Mouse (Mus musculus): ENCODE measurements around the gene Cmah. TPM values are rescaled to one million over a fixed set of nuclear protein-coding genes. Genes with fewer than 3 reads are reported as not detected.
A peak's percentile ranks its signal among the peaks of the same experiment; 100 is the strongest.

The Cmah gene
- polyA plus RNA-seq, 1 experiment from 2014 or later, result 0.37 TPM

DNA sequence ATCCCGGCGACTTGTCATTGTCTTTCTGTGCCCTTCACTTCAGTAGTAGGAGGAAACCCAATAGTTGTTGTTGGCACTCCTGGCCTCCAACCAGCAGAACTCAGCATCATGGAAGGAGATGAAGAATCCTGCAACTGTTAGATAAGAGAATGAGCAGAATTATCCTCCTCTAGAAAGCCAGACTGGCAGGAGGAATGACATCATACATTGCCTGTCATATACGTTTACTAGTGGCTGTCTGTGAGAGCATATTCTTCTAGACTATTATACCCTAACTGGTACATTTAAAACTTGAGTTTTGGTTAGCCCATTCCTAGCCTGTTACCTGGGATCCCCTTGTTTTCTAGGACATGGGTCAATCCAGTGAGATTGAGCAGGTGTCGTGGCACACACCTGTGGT, 9.6 kb downstream of the Cmah start:
- ATAC-seq (ENCODE audit: low FRiP score) (no peak), DNase-seq (ENCODE audit: low spot score, missing footprints) (no peak)
- Histone ChIP-seq H3K9me3 (ENCODE audit: control insufficient read depth, low read length) (no peaks in the 10 kb centered on the region), H3K27me3 (ENCODE audit: control insufficient read depth, insufficient read depth, low read length) (no peaks in the 10 kb centered on the region), H3K9ac (ENCODE audit: low read length) (no peak overlapping the region), H3K27ac (ENCODE audit: low read depth, low read length) (no peak overlapping the region), H3K36me3 (ENCODE audit: control insufficient read depth, insufficient read depth, low read length) (no peaks in the 10 kb centered on the region), H3K4me1 (ENCODE audit: control insufficient read depth, insufficient read depth, low read length) (no peaks in the 10 kb centered on the region), H3K4me2 (no peak overlapping the region), H3K4me3 (ENCODE audit: low read depth, low read length) (no peak overlapping the region)
- 79% methylated on average over 4 of the region's 4 CpGs for WGBS

DNA sequence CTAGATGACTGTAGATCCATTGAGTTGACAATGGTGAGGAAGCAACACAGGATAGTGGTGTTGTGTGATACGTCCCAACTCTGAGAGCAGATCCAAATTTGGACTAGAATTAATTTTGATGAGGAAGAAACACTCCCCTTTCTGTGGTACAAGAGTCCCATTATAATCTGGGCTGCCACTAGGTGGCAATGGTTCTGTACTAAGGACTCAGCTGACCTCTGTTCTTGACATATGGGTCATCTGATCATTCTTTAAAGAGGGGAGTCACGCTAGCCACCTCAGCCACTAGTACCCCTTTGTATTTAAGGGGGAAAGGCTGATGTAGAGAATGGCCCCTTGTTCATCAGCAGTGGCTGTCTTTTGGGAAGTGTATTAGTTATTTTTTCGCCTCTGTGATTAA, 10.7 kb downstream of the Cmah start:
- peak; percentile 84 for DNase-seq (ENCODE audit: low spot score, missing footprints)
- 47% methylated on average over 3 of the region's 3 CpGs for WGBS
- no peaks in the 10 kb centered on the region for H3K4me1 ChIP-seq (ENCODE audit: control insufficient read depth, insufficient read depth, low read length)
- H3K36me3 ChIP-seq (ENCODE audit: control insufficient read depth, insufficient read depth, low read length), result no peaks in the 10 kb centered on the region
- no peak for ATAC-seq (ENCODE audit: low FRiP score)
- no peaks in the 10 kb centered on the region for H3K9me3 ChIP-seq (ENCODE audit: control insufficient read depth, low read length)
- H3K4me3 ChIP-seq (ENCODE audit: low read depth, low read length), result no peak overlapping the region
- H3K9ac ChIP-seq (ENCODE audit: low read length), result no peak overlapping the region
- no peak overlapping the region for H3K27ac ChIP-seq (ENCODE audit: low read depth, low read length)
- H3K4me2 ChIP-seq, result no peak overlapping the region
- no peaks in the 10 kb centered on the region for H3K27me3 ChIP-seq (ENCODE audit: control insufficient read depth, insufficient read depth, low read length)

DNA sequence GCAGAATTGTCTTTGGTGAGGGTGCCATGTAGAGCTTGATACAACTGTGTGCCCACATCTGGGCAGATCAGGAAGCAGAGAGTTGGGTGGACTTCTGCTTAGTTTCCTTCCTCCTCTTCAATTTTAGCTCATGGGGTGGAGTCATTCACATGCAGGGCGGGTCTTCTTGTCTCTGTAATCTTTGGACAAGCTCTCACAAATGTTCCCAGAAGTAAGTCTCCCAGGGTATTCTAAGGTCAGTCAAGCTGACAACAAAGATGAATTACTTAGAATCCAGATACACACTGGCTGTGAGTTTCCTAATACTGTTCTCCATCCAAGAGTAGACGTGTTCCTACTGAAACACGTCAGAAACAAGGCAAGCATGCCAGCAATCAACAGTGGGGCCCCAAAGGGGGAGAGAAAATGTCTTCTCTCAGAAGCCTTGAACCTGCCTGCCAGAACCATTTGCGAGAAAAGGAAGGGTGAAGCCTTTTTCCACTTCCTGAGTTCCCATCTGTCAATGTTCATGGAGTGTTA, 11.2 kb downstream of the Cmah start:
- DNase-seq (ENCODE audit: low spot score, missing footprints) (no peak), ATAC-seq (ENCODE audit: low FRiP score) (no peak)
- no peaks in the 10 kb centered on the region for H3K36me3 ChIP-seq (ENCODE audit: control insufficient read depth, insufficient read depth, low read length)
- H3K9ac ChIP-seq (ENCODE audit: low read length), result no peak overlapping the region
- no peak overlapping the region for H3K4me2 ChIP-seq
- H3K27ac ChIP-seq (ENCODE audit: low read depth, low read length), result no peak overlapping the region
- no peak overlapping the region for H3K4me3 ChIP-seq (ENCODE audit: low read depth, low read length)
- no peaks in the 10 kb centered on the region for H3K4me1 ChIP-seq (ENCODE audit: control insufficient read depth, insufficient read depth, low read length)
- no peaks in the 10 kb centered on the region for H3K27me3 ChIP-seq (ENCODE audit: control insufficient read depth, insufficient read depth, low read length)
- no peaks in the 10 kb centered on the region for H3K9me3 ChIP-seq (ENCODE audit: control insufficient read depth, low read length)
- 86% methylated on average over 4 of the region's 4 CpGs for WGBS

GRCm38 (mm10) chr13:24339907-24340306, 12.7 kb downstream of the Cmah start:
- DNase-seq (ENCODE audit: low spot score, missing footprints) (no peak), ATAC-seq (ENCODE audit: low FRiP score) (no peak)
- Histone ChIP-seq H3K4me2 (no peak overlapping the region), H3K4me3 (ENCODE audit: low read depth, low read length) (no peak overlapping the region), H3K4me1 (ENCODE audit: control insufficient read depth, insufficient read depth, low read length) (no peaks in the 10 kb centered on the region), H3K9ac (ENCODE audit: low read length) (no peak overlapping the region), H3K36me3 (ENCODE audit: control insufficient read depth, insufficient read depth, low read length) (no peaks in the 10 kb centered on the region), H3K9me3 (ENCODE audit: control insufficient read depth, low read length) (no peaks in the 10 kb centered on the region), H3K27me3 (ENCODE audit: control insufficient read depth, insufficient read depth, low read length) (no peaks in the 10 kb centered on the region), H3K27ac (ENCODE audit: low read depth, low read length) (no peak overlapping the region)

- Histone ChIP-seq H3K9ac (ENCODE audit: low read length) (no peak overlapping the region), H3K27me3 (ENCODE audit: control insufficient read depth, insufficient read depth, low read length) (no peaks in the 10 kb centered on the region), H3K9me3 (ENCODE audit: control insufficient read depth, low read length) (no peaks in the 10 kb centered on the region), H3K36me3 (ENCODE audit: control insufficient read depth, insufficient read depth, low read length) (no peaks in the 10 kb centered on the region), H3K4me2 (no peak overlapping the region), H3K27ac (ENCODE audit: low read depth, low read length) (no peak overlapping the region), H3K4me1 (ENCODE audit: control insufficient read depth, insufficient read depth, low read length) (no peaks in the 10 kb centered on the region), H3K4me3 (ENCODE audit: low read depth, low read length) (no peak overlapping the region)
- DNase-seq (ENCODE audit: low spot score, missing footprints), result no peak
- WGBS, result 91% methylated on average over 6 of the region's 6 CpGs
- no peak for ATAC-seq (ENCODE audit: low FRiP score)
These were observed 13.3 kb downstream of the Cmah start for GRCm38 (mm10) chr13:24340462-24340861.

- WGBS, result 86% methylated on average over 4 of the region's 4 CpGs
- no peaks in the 10 kb centered on the region for H3K4me1 ChIP-seq (ENCODE audit: control insufficient read depth, insufficient read depth, low read length)
- no peaks in the 10 kb centered on the region for H3K36me3 ChIP-seq (ENCODE audit: control insufficient read depth, insufficient read depth, low read length)
- no peaks in the 10 kb centered on the region for H3K27me3 ChIP-seq (ENCODE audit: control insufficient read depth, insufficient read depth, low read length)
- no peak overlapping the region for H3K4me3 ChIP-seq (ENCODE audit: low read depth, low read length)
- ATAC-seq (ENCODE audit: low FRiP score) (no peak), DNase-seq (ENCODE audit: low spot score, missing footprints) (no peak)
- H3K27ac ChIP-seq (ENCODE audit: low read depth, low read length), result no peak overlapping the region
- no peaks in the 10 kb centered on the region for H3K9me3 ChIP-seq (ENCODE audit: control insufficient read depth, low read length)
- H3K4me2 ChIP-seq, result no peak overlapping the region
- no peak overlapping the region for H3K9ac ChIP-seq (ENCODE audit: low read length)
These were observed 14.9 kb downstream of the Cmah start for GRCm38 (mm10) chr13:24342091-24342490.

DNA sequence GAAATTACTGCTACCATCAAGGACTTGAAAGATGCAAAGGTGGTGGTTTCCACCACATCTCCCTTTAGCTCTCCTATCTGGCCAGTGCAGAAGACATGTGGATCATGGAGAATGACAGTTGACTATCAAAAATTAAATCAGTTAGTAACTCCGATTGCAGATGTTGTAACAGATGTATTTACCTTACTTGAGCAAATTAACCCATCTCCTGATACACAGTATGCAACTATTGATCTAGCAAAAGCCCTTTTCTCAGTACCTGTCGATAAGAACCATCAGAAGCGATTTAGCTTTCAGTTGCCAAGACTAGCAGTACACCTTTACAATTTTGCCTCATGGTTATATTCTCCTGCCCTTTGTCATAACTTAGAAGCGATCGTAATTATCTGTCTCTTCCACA, 25.8 kb downstream of the Cmah start:
- H3K4me1 ChIP-seq (ENCODE audit: control insufficient read depth, insufficient read depth, low read length), result no peaks in the 10 kb centered on the region
- DNase-seq (ENCODE audit: low spot score, missing footprints) (peak; percentile 28), ATAC-seq (ENCODE audit: low FRiP score) (no peak)
- H3K27ac ChIP-seq (ENCODE audit: low read depth, low read length), result no peak overlapping the region
- H3K27me3 ChIP-seq (ENCODE audit: control insufficient read depth, insufficient read depth, low read length), result no peaks in the 10 kb centered on the region
- 90% methylated on average over 5 of the region's 5 CpGs for WGBS
- H3K36me3 ChIP-seq (ENCODE audit: control insufficient read depth, insufficient read depth, low read length), result no peaks in the 10 kb centered on the region
- H3K9me3 ChIP-seq (ENCODE audit: control insufficient read depth, low read length), result no peaks in the 10 kb centered on the region
- no peak overlapping the region for H3K9ac ChIP-seq (ENCODE audit: low read length)
- no peak overlapping the region for H3K4me2 ChIP-seq
- H3K4me3 ChIP-seq (ENCODE audit: low read depth, low read length), result no peak overlapping the region

GRCm38 (mm10) chr13:24354751-24355150, 27.5 kb downstream of the Cmah start:
- H3K9me3 ChIP-seq (ENCODE audit: control insufficient read depth, low read length), result no peaks in the 10 kb centered on the region
- H3K27ac ChIP-seq (ENCODE audit: low read depth, low read length), result no peak overlapping the region
- DNase-seq (ENCODE audit: low spot score, missing footprints) (no peak), ATAC-seq (ENCODE audit: low FRiP score) (no peak)
- no peak overlapping the region for H3K9ac ChIP-seq (ENCODE audit: low read length)
- no peaks in the 10 kb centered on the region for H3K4me1 ChIP-seq (ENCODE audit: control insufficient read depth, insufficient read depth, low read length)
- H3K4me2 ChIP-seq, result no peak overlapping the region
- no peaks in the 10 kb centered on the region for H3K36me3 ChIP-seq (ENCODE audit: control insufficient read depth, insufficient read depth, low read length)
- no peak overlapping the region for H3K4me3 ChIP-seq (ENCODE audit: low read depth, low read length)
- 85% methylated on average over 5 of the region's 5 CpGs for WGBS
- H3K27me3 ChIP-seq (ENCODE audit: control insufficient read depth, insufficient read depth, low read length), result no peaks in the 10 kb centered on the region

GRCm38 (mm10) chr13:24359181-24359580, 32.0 kb downstream of the Cmah start:
- ATAC-seq (ENCODE audit: low FRiP score) (no peak), DNase-seq (ENCODE audit: low spot score, missing footprints) (no peak)
- Histone ChIP-seq H3K9ac (ENCODE audit: low read length) (no peak overlapping the region), H3K4me2 (no peak overlapping the region), H3K36me3 (ENCODE audit: control insufficient read depth, insufficient read depth, low read length) (no peaks in the 10 kb centered on the region), H3K27ac (ENCODE audit: low read depth, low read length) (no peak overlapping the region), H3K4me1 (ENCODE audit: control insufficient read depth, insufficient read depth, low read length) (no peaks in the 10 kb centered on the region), H3K27me3 (ENCODE audit: control insufficient read depth, insufficient read depth, low read length) (no peaks in the 10 kb centered on the region), H3K9me3 (ENCODE audit: control insufficient read depth, low read length) (no peaks in the 10 kb centered on the region), H3K4me3 (ENCODE audit: low read depth, low read length) (no peak overlapping the region)
- WGBS, result 54% methylated on average over 1 of the region's 1 CpGs

- WGBS, result 94% methylated on average over 6 of the region's 6 CpGs
- no peak overlapping the region for H3K4me2 ChIP-seq
- no peaks in the 10 kb centered on the region for H3K27me3 ChIP-seq (ENCODE audit: control insufficient read depth, insufficient read depth, low read length)
- no peak overlapping the region for H3K27ac ChIP-seq (ENCODE audit: low read depth, low read length)
- H3K4me3 ChIP-seq (ENCODE audit: low read depth, low read length), result no peak overlapping the region
- no peaks in the 10 kb centered on the region for H3K9me3 ChIP-seq (ENCODE audit: control insufficient read depth, low read length)
- H3K4me1 ChIP-seq (ENCODE audit: control insufficient read depth, insufficient read depth, low read length), result no peaks in the 10 kb centered on the region
- DNase-seq (ENCODE audit: low spot score, missing footprints) (no peak), ATAC-seq (ENCODE audit: low FRiP score) (no peak)
- H3K36me3 ChIP-seq (ENCODE audit: control insufficient read depth, insufficient read depth, low read length), result no peaks in the 10 kb centered on the region
- H3K9ac ChIP-seq (ENCODE audit: low read length), result no peak overlapping the region
These were observed 38.0 kb downstream of the Cmah start for GRCm38 (mm10) chr13:24365191-24365590.

Data from midbrain, embryonic 11.5 days (tissue).